Mouse (Mus musculus): ENCODE data around the gene Dhx16. TPM values are rescaled to one million over a fixed set of nuclear protein-coding genes. Genes with fewer than 3 reads are reported as not detected.
A peak's percentile ranks its signal among the peaks of the same experiment; 100 is the strongest.

The Dhx16 gene
- polyA plus RNA-seq, 1 experiment = 42.4 TPM

DNA sequence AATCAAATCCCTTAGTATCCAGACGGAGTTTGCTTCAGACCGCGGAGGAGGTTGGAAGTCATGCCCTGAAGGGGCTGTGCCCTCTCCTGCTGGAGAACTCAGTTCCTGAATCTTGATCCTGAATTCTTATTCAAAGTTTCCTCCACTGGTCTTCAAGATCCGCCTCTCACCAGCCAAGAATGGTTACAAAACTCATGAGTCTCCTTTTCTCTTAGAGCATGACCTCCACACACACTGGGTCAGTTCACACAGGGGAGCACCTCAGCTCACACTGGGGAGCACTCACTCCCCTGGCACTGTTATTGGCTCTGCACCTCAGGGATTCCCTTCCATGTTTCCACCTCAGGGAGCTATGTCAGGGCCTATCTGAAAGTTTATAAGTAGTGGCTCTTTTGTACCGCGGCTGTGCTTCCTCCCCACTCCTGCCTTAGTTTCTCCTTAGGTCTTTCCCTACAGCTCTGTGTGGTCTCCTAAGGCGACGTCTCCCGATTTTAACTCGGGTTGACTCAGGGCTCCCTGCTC, 14.7 kb upstream of the Dhx16 start:
- no peaks in the 10 kb centered on the region for H3K27me3 ChIP-seq (ENCODE audit: control insufficient read depth, insufficient read depth, insufficient read length)
- peaks cover 37% of the 10 kb centered on the region for H3K79me3 ChIP-seq (ENCODE audit: low read depth)
- H3ac ChIP-seq (ENCODE audit: control insufficient read depth, insufficient read length, low read depth) = peak overlapping the region; percentile 62
- H3K79me2 ChIP-seq (ENCODE audit: control insufficient read depth, insufficient read depth) = peaks cover 62% of the 10 kb centered on the region
- H3K4me3 ChIP-seq (ENCODE audit: insufficient read depth, poor library complexity, severe bottlenecking) = no peak overlapping the region
- TF ChIP-seq MAX (IDR thresholded peaks at IDR 0.05) (no peak), MYOD1 (IDR thresholded peaks at IDR 0.05; ENCODE audit: control insufficient read depth, insufficient read length, low read depth) (no peak), CTCF (IDR thresholded peaks at IDR 0.05; ENCODE audit: control insufficient read depth, insufficient read depth, insufficient read length) (no peak), CEBPB (IDR thresholded peaks at IDR 0.05; ENCODE audit: low read depth) (no peak), FOSL1 (IDR thresholded peaks at IDR 0.05; ENCODE audit: insufficient read depth, low read length, poor library complexity, severe bottlenecking) (no peak), USF1 (IDR thresholded peaks at IDR 0.05; ENCODE audit: low read depth) (no peak), MYOG (IDR thresholded peaks at IDR 0.05; ENCODE audit: control insufficient read depth, extremely low read depth, insufficient read length) (no peak)
- peaks cover 22% of the 10 kb centered on the region for H3K36me3 ChIP-seq (ENCODE audit: control insufficient read depth, insufficient read depth)

DNA sequence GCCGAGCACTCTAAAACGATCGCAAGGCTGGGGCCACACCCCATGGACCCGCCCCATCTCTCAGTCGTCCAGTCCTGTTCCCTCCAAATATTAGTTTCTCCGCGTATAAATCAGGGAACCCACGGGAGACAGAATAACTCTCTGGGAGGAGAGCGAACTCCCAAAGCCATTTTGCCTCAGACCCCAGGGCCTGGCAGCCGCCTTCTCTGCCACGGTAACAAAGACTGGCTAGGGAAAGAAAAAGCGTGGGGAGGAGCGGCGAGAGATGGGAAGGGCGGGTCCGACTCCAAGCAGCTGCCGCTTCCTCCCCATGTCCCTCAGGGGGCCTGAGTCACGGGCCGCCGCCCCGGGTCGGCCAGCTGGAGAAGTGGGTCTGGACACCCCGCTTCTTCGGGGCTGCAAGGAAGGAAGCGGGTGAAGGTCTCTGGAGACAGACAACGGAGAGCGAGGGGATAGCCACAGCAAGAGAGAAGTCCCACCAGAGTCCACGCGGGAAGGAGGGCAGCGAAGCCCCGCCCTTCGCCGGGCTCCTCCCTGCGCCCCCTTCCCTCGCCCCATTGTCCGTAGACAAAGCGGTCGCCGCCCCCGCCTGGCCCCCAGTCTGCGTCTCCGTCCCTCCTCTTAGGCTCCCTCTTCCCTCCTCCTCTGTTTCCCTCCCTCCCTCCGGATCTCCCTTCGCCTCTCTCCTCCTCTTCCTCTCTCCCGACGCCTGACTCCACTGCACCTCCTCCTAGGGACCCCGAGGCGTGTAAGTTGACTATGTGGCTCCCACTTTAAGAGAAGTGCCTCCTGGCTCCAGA, 13.9 kb upstream of the Dhx16 start, which contains the start of gene Ppp1r18:
Gene Ppp1r18, plus strand, starts transcription at position 113 of the 800 bp plus-strand sequence.
- Histone ChIP-seq H3K27me3 (ENCODE audit: control insufficient read depth, insufficient read depth, insufficient read length) (no peaks in the 10 kb centered on the region), H3K4me3 (ENCODE audit: insufficient read depth, poor library complexity, severe bottlenecking) (peak within 1 kb of the TSS; percentile 92), H3K79me3 (ENCODE audit: low read depth) (peaks cover 41% of the 10 kb centered on the region), H3ac (ENCODE audit: control insufficient read depth, insufficient read length, low read depth) (peak within 1 kb of the TSS; percentile 88), H3K36me3 (ENCODE audit: control insufficient read depth, insufficient read depth) (peaks cover 27% of the 10 kb centered on the region), H3K79me2 (ENCODE audit: control insufficient read depth, insufficient read depth) (peaks cover 69% of the 10 kb centered on the region)
- no peak for TF ChIP-seq CEBPB (IDR thresholded peaks at IDR 0.05; ENCODE audit: low read depth)
- TF ChIP-seq MAX (IDR thresholded peaks at IDR 0.05) = peak; percentile 11
- no peak for TF ChIP-seq CTCF (IDR thresholded peaks at IDR 0.05; ENCODE audit: control insufficient read depth, insufficient read depth, insufficient read length)
- TF ChIP-seq MYOD1 (IDR thresholded peaks at IDR 0.05; ENCODE audit: control insufficient read depth, insufficient read length, low read depth) = peak; percentile 67
- TF ChIP-seq FOSL1 (IDR thresholded peaks at IDR 0.05; ENCODE audit: insufficient read depth, low read length, poor library complexity, severe bottlenecking) = no peak

DNA sequence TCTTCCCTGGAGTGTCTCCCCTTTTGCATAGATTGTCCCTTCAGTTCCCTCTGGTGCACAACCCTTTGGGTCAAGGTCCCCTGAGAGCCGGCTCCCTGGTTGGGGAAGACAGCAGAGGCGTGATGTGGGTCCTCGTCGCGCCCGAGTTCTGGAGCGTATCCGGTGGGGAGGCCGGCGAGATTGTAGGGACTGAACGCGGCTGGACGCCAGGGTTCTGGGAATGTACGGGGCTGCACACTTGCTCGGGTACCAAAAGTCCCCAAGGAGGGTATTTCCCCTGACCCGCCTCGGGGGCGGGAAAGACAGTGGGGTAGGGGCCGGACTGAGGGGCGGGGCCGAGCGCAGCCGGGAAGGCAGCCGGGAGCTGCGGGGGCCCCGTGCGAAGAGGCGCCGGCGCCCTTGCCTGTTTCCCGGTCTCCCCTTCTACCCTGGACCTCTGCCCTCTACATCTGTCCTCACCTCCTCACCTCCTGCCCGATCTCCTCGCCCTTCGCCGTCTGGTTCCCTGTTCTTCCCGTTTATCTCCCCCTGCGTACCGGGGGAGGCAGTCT, 13.3 kb upstream of the Dhx16 start:
- peak overlapping the region; percentile 92 for H3K4me3 ChIP-seq (ENCODE audit: insufficient read depth, poor library complexity, severe bottlenecking)
- no peaks in the 10 kb centered on the region for H3K27me3 ChIP-seq (ENCODE audit: control insufficient read depth, insufficient read depth, insufficient read length)
- H3K36me3 ChIP-seq (ENCODE audit: control insufficient read depth, insufficient read depth) = peaks cover 31% of the 10 kb centered on the region
- H3K79me2 ChIP-seq (ENCODE audit: control insufficient read depth, insufficient read depth) = peaks cover 76% of the 10 kb centered on the region
- peak overlapping the region; percentile 88 for H3ac ChIP-seq (ENCODE audit: control insufficient read depth, insufficient read length, low read depth)
- H3K79me3 ChIP-seq (ENCODE audit: low read depth) = peaks cover 47% of the 10 kb centered on the region
- TF ChIP-seq MYOD1 (IDR thresholded peaks at IDR 0.05; ENCODE audit: control insufficient read depth, insufficient read length, low read depth) (no peak), CTCF (IDR thresholded peaks at IDR 0.05; ENCODE audit: control insufficient read depth, insufficient read depth, insufficient read length) (no peak), USF1 (IDR thresholded peaks at IDR 0.05; ENCODE audit: low read depth) (no peak), MAX (IDR thresholded peaks at IDR 0.05) (no peak), CEBPB (IDR thresholded peaks at IDR 0.05; ENCODE audit: low read depth) (no peak), FOSL1 (IDR thresholded peaks at IDR 0.05; ENCODE audit: insufficient read depth, low read length, poor library complexity, severe bottlenecking) (no peak), MYOG (IDR thresholded peaks at IDR 0.05; ENCODE audit: control insufficient read depth, extremely low read depth, insufficient read length) (no peak)

DNA sequence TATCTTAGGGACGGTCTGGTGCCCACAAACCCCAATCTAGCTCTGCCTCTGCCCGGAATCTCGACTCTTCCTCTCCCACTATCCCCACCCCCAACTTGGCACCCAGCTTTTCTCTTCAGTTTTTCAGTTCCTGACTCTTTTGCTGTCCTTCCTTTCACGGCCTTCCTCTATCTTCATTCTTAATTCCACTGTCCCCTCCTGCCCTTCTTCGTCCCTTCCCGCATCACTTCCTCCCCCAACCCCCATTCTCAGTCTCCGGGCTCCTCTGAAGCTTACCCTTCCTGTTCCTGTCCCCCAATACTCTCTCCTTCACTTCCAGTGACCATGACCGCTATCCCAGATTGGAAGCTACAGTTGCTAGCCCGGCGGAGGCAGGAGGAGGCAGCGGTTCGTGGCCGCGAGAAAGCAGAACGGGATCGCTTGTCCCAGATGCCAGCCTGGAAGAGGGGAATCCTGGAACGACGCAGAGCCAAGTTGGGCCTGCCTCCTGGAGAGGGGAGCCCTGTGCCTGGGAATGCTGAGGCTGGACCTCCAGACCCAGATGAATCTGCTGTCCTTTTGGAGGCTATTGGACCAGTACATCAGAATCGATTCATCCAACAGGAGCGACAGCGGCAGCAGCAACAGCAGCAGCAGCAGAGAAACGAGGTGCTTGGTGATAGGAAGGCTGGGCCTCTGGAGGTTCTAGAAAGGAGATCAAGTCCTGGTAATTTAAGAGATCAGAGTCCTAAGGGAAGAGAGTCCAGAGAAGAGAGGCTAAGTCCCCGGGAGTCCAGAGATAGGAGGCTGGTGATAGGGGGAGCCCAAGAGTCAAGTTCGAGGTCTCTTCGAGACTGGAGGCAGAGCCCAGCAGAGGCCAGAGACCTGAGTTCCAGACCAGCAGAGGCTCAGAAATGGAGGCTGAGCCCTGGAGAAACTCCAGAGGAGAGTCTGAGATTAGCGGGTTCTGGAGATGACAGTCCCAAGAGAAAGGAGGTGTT, 12.4 kb upstream of the Dhx16 start:
- peak overlapping the region; percentile 92 for H3K4me3 ChIP-seq (ENCODE audit: insufficient read depth, poor library complexity, severe bottlenecking)
- peak overlapping the region; percentile 88 for H3ac ChIP-seq (ENCODE audit: control insufficient read depth, insufficient read length, low read depth)
- H3K79me3 ChIP-seq (ENCODE audit: low read depth) = peaks cover 54% of the 10 kb centered on the region
- H3K79me2 ChIP-seq (ENCODE audit: control insufficient read depth, insufficient read depth) = peaks cover 85% of the 10 kb centered on the region
- no peak for TF ChIP-seq USF1 (IDR thresholded peaks at IDR 0.05; ENCODE audit: low read depth)
- TF ChIP-seq CTCF (IDR thresholded peaks at IDR 0.05; ENCODE audit: control insufficient read depth, insufficient read depth, insufficient read length) = peak; percentile 8
- TF ChIP-seq FOSL1 (IDR thresholded peaks at IDR 0.05; ENCODE audit: insufficient read depth, low read length, poor library complexity, severe bottlenecking) = no peak
- H3K27me3 ChIP-seq (ENCODE audit: control insufficient read depth, insufficient read depth, insufficient read length) = no peaks in the 10 kb centered on the region
- peaks cover 38% of the 10 kb centered on the region for H3K36me3 ChIP-seq (ENCODE audit: control insufficient read depth, insufficient read depth)

DNA sequence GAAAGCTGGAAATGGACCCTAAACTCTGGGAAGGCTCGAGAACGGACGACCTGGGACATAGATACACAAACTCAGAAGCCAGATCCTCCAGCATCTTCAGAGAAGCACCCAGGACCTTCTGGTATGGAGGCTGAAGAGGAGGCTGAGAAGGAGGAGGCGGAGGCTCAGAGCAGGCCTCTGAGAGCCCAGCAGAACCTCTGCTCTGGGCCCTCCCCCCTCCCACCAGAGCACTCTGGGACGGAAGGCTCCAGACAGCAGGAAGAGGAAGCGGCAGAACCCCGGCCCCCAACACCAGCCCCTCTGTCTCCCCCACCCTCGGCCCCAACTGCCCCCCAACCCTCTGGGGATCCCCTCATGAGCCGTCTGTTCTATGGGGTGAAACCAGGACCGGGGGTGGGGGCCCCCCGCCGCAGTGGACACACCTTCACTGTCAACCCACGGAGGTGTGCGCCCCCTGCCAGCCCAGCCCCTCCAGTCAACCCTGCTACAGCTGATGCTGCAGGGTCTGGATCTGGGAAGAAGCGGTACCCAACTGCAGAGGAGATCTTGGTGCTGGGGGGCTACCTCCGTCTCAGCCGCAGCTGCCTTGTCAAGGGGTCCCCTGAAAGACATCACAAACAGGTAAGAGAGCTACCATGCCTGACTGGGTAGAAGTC, 11.3 kb upstream of the Dhx16 start:
- peak overlapping the region; percentile 61 for H3ac ChIP-seq (ENCODE audit: control insufficient read depth, insufficient read length, low read depth)
- H3K36me3 ChIP-seq (ENCODE audit: control insufficient read depth, insufficient read depth) = peaks cover 48% of the 10 kb centered on the region
- peaks cover 62% of the 10 kb centered on the region for H3K79me3 ChIP-seq (ENCODE audit: low read depth)
- peak overlapping the region; percentile 92 for H3K4me3 ChIP-seq (ENCODE audit: insufficient read depth, poor library complexity, severe bottlenecking)
- H3K27me3 ChIP-seq (ENCODE audit: control insufficient read depth, insufficient read depth, insufficient read length) = no peaks in the 10 kb centered on the region
- TF ChIP-seq FOSL1 (IDR thresholded peaks at IDR 0.05; ENCODE audit: insufficient read depth, low read length, poor library complexity, severe bottlenecking) = no peak
- peak; percentile 1 for TF ChIP-seq CTCF (IDR thresholded peaks at IDR 0.05; ENCODE audit: control insufficient read depth, insufficient read depth, insufficient read length)
- no peak for TF ChIP-seq MYOD1 (IDR thresholded peaks at IDR 0.05; ENCODE audit: control insufficient read depth, insufficient read length, low read depth)
- H3K79me2 ChIP-seq (ENCODE audit: control insufficient read depth, insufficient read depth) = peaks cover 93% of the 10 kb centered on the region

Measured in C2C12 (cell line).